Mouse (Mus musculus) heart, embryonic 16.5 days (tissue): Measurements from ENCODE around the gene Exo5. TPM values are rescaled to one million over a fixed set of nuclear protein-coding genes. Genes with fewer than 3 reads are reported as not detected.
A peak's percentile ranks its signal among the peaks of the same experiment; 100 is the strongest.

Experiments
- ATAC-seq: fragments of 200-750 bp; cut with Nextera tagmentation; replicated peaks from 2 replicates; pipeline ENCODE4 v1.8.0; 2017; ENCODE audit warnings: moderate number of reproducible peaks; ENCODE audit not compliant: insufficient read depth, low FRiP score; ENCODE audit errors: extremely low read depth
- H3K27ac ChIP-seq: fragments of 300-500 bp; sonication (generic); 2 replicates; pipeline ENCODE4 v1.5.1; 2014; ENCODE audit warnings: mild to moderate bottlenecking, low read length, control low read depth, moderate library complexity
- H3K27me3 ChIP-seq: fragments of 300-500 bp; sonication (generic); 2 replicates; pipeline ENCODE4 v1.6.1; 2014; ENCODE audit warnings: low read length, mixed read lengths; ENCODE audit not compliant: control insufficient read depth, insufficient read depth
- H3K36me3 ChIP-seq: fragments of 300-500 bp; sonication (generic); 2 replicates; pipeline ENCODE4 v1.6.1; 2014; ENCODE audit not compliant: control insufficient read depth, insufficient read depth
- H3K4me1 ChIP-seq: fragments of 300-500 bp; sonication (generic); 2 replicates; pipeline ENCODE4 v1.6.1; 2014; ENCODE audit warnings: low read length, mixed read lengths; ENCODE audit not compliant: control insufficient read depth, insufficient read depth
- H3K4me2 ChIP-seq: fragments of 300-500 bp; sonication (generic); 2 replicates; pipeline ENCODE4 v1.6.1; 2014; ENCODE audit warnings: low read depth, mild to moderate bottlenecking, control low read depth, low read length
- H3K4me3 ChIP-seq: fragments of 300-500 bp; sonication (generic); 2 replicates; pipeline ENCODE4 v1.5.1; 2014; ENCODE audit warnings: mild to moderate bottlenecking, control low read depth, low read length
- H3K9ac ChIP-seq: fragments of 300-500 bp; sonication (generic); 2 replicates; pipeline ENCODE4 v1.6.1; 2014; ENCODE audit warnings: low read length, control low read depth
- H3K9me3 ChIP-seq: fragments of 300-500 bp; sonication (generic); replicated peaks from 2 replicates; pipeline ENCODE4 v1.6.1; 2016; ENCODE audit warnings: low read length; ENCODE audit not compliant: control insufficient read depth
- WGBS: fragments of 180-500 bp; shearing (Covaris S2); extraction: QIAGEN DNeasy Blood & Tissue Kit; methylation state at CpG from one replicate; pipeline ENCODE4 v1.1.7; 2014; 5-methylcytosine and 5-hydroxymethylcytosine counted together
- polyA plus RNA-seq: library from polyadenylated mRNA; unstranded; fragments of >200 nt; fragmentation: Nextera tagmentation; extraction: Ambion mirVana; gene quantifications from 2 replicates; pipeline ENCODE4 v1.2.1, GENCODE M21; 2015

Gene Exo5
- polyA plus RNA-seq, 1 experiment from 2014 or later, result 11.0 TPM

DNA sequence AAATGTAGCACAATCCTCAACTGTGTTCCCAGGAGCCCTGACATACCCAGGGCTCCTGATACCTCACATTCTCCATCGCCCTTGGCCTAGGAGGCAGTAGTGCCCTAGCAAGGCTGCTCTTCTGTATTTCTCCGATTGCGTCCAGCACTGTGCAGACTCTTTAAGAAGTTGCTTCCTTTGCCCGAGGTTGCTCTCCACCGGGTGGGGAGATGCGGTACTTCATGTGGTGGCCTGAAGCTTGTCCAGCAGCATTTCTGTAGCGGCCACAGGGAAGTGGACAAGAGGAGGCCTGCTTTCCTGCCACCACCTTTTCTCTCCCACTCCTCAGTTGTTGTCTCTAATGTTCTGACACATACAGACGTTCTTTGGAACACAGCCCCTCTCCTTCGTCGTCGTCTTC, 30.2 kb downstream of the Exo5 start:
- H3K27ac ChIP-seq, result no peak overlapping the region
- no peak overlapping the region for H3K4me2 ChIP-seq
- WGBS, result 66% methylated on average over 11 of the region's 11 CpGs
- H3K36me3 ChIP-seq, result no peaks in the 10 kb centered on the region
- no peak for ATAC-seq
- no peak overlapping the region for H3K4me3 ChIP-seq
- no peaks in the 10 kb centered on the region for H3K27me3 ChIP-seq
- H3K9ac ChIP-seq, result no peak overlapping the region
- no peaks in the 10 kb centered on the region for H3K4me1 ChIP-seq
- peaks cover 3% of the 10 kb centered on the region; the same call in 1 of the 2 replicates for H3K9me3 ChIP-seq

DNA sequence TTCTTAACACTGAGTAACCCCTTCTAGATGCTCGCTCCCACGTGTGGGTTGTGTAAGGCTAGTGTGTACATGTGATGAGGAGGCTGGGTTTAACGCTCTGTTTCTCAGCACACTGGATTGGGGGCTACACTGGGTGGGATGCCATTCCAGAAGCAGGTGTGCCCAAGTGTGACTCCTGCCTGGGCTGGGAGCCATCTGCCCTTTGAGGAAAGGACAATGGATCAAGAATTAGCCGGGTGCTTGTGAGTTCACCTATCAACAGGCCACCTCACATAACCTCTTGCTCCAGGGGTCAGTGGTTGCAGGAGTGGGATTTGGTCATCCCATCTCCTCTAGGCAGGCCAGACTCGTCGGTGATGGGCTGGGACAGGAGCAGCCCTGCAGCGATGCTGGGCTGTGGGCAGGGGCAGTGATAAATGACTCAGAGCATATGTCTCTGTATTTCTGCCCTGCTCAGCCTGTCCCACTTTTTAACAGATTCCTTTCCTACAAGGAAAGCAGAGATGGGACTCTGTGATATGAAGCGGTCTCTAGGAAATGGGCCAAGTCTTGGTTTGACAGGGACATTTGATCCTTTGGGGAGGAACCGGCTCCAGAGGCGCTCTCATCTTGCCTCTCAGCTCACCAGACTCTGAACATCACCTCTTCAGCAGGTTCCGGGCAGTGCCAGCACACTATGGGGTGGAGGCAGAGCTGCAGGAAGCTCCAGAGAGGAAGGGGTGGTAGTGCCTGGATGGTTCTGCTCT, 31.0 kb downstream of the Exo5 start:
- Histone ChIP-seq H3K36me3 (no peaks in the 10 kb centered on the region), H3K4me3 (no peak overlapping the region), H3K9ac (no peak overlapping the region), H3K27ac (no peak overlapping the region), H3K9me3 (peaks cover 3% of the 10 kb centered on the region; the same call in 1 of the 2 replicates), H3K4me2 (no peak overlapping the region), H3K4me1 (no peaks in the 10 kb centered on the region), H3K27me3 (no peaks in the 10 kb centered on the region)
- ATAC-seq, result no peak
- WGBS, result 61% methylated on average over 11 of the region's 11 CpGs

DNA sequence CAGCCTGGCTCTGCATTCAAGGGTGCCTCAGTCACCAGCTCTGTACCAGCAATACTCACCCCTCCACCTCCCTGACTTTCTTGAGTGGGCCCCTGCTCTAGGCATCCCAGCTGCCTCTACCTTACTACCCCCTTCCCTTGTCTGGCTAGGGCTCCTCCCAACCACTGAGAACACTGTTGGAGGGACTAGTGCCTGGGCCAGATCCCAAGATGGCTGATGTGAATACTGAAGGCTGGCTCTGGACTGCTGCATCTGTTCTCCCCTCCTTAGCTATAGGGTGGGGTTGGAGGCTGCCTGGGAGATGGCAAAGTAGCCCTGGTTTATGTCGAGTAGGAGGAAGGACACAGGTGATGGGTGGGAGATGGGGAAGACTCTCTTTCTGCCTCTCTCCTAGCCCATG, 32.3 kb downstream of the Exo5 start:
- Histone ChIP-seq H3K4me3 (no peak overlapping the region), H3K27ac (no peak overlapping the region), H3K4me1 (no peaks in the 10 kb centered on the region), H3K9me3 (peaks cover 3% of the 10 kb centered on the region; the same call in 1 of the 2 replicates), H3K9ac (no peak overlapping the region), H3K4me2 (no peak overlapping the region), H3K27me3 (no peaks in the 10 kb centered on the region), H3K36me3 (no peaks in the 10 kb centered on the region)
- ATAC-seq, result no peak
- 56% methylated on average over 1 of the region's 1 CpGs for WGBS

DNA sequence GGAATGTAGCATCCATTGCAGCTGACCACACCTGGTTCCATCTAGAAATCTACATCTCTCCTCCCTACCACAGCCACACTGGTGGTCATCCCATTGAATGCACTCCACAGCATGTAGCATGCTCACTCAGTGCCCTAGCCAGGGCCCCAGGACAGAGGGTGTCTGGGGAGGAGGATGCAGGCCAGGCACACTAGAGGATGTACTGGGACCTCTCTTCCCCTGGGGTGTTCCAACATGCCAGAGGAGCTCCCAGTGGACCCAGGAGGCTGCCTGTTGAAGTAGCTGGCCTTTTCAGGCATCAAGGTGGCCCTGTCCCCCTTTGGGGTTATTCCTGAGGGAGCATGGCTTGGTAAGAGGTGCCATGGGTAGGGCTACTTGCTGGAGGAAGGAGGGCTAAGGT, 32.9 kb downstream of the Exo5 start:
- Histone ChIP-seq H3K9ac (no peak overlapping the region), H3K27ac (no peak overlapping the region), H3K36me3 (no peaks in the 10 kb centered on the region), H3K4me3 (no peak overlapping the region), H3K4me1 (no peaks in the 10 kb centered on the region), H3K27me3 (no peaks in the 10 kb centered on the region), H3K4me2 (no peak overlapping the region), H3K9me3 (no peaks in the 10 kb centered on the region)
- ATAC-seq, result no peak

DNA sequence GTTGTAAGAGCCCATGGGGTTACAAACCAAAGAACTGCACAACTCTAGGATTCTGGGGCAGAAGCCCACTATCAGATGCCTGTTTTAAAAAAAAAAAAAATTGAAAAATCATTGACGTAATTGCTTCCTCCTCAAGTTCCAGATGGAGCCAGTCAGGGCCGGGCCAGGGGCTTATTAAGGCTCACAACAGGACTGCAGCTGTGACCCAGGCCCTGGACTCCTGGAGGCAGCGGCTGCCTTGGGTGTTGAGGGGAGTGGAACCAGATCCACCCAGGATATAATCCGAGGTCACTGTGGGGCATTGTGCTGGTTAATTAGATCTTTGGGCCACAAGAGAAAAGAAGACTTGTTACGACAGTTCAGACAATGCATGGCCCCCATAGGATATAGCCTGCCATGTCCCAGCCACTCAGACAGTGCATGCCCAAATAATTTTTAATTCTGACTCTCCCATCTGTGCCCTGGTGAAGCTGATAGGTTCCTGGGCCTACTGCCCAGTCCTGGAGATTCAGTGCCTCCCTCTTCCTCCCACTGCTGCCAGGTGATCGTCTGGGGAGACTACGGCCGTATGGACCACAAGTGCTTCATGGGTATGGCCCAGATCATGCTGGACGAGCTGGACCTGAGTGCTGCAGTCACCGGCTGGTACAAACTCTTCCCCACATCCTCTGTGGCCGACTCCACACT, 33.9 kb downstream of the Exo5 start:
- no peak for ATAC-seq
- Histone ChIP-seq H3K9me3 (no peaks in the 10 kb centered on the region), H3K9ac (no peak overlapping the region), H3K27ac (no peak overlapping the region), H3K4me2 (no peak overlapping the region), H3K4me3 (no peak overlapping the region), H3K27me3 (no peaks in the 10 kb centered on the region), H3K4me1 (peaks cover 4% of the 10 kb centered on the region), H3K36me3 (no peaks in the 10 kb centered on the region)
- 71% methylated on average over 11 of the region's 11 CpGs for WGBS

DNA sequence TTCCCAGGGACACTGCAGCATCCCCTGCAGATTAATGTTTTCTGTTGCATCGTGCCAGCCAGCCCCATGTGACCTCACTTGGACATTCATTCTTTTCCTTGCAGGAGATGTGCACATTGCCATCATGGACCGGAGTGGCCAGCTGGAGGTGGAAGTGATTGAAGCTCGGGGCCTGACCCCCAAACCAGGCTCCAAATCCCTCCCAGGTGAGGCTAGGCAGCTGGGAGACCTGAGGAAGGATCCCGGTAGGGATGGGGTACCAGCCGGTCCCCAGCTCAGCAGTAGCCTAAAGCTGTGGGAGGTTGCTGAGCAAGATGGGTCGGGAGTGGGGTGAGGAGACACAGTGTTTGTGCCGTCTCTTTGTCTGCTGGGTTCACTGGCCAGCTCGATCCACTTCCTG, 35.9 kb downstream of the Exo5 start:
- ATAC-seq, result no peak
- Histone ChIP-seq H3K9ac (no peak overlapping the region), H3K4me3 (no peak overlapping the region), H3K27ac (no peak overlapping the region), H3K36me3 (no peaks in the 10 kb centered on the region), H3K9me3 (no peaks in the 10 kb centered on the region), H3K27me3 (no peaks in the 10 kb centered on the region), H3K4me1 (peaks cover 13% of the 10 kb centered on the region), H3K4me2 (no peak overlapping the region)
- 66% methylated on average over 8 of the region's 8 CpGs for WGBS

DNA sequence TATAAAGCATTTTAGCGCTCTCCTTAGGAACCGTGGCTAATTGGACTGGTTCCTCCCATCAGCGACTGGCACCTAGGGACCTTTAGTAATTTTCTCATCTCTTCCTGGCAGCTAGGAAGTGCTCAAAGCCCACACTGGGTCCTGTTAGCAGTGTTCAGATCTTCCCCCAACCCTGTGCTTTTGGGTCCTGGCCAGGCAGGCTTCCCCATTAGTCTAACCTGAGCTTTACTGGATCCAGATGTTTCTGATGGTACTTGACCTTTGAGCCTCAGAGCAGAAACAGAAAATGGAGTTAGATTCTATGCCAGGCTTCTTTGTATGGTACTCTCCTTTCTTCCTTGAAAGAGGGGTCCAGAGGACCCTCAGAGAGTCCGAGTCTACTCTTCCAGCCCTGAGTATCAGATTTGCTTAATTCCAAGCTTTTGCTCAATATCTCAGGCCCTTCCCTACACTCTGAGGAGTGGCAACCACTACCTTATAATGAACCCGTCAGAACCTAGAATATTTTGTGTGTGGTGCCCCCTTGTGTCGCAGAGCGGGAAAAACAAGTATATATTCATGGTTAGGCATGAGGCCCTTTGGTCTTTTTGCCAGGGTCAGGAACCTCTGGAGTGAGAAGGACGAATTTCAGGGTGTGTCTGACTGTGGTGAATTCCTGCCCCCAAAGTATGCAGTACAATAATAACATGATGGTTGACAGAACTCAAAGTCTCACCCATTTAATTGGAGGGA, 37.3 kb downstream of the Exo5 start:
- H3K4me3 ChIP-seq, result no peak overlapping the region
- no peaks in the 10 kb centered on the region for H3K27me3 ChIP-seq
- peaks cover 13% of the 10 kb centered on the region for H3K4me1 ChIP-seq
- no peak overlapping the region for H3K9ac ChIP-seq
- ATAC-seq, result no peak
- no peaks in the 10 kb centered on the region for H3K9me3 ChIP-seq
- WGBS, result 33% methylated on average over 8 of the region's 8 CpGs
- no peaks in the 10 kb centered on the region for H3K36me3 ChIP-seq
- H3K4me2 ChIP-seq, result no peak overlapping the region
- H3K27ac ChIP-seq, result no peak overlapping the region

DNA sequence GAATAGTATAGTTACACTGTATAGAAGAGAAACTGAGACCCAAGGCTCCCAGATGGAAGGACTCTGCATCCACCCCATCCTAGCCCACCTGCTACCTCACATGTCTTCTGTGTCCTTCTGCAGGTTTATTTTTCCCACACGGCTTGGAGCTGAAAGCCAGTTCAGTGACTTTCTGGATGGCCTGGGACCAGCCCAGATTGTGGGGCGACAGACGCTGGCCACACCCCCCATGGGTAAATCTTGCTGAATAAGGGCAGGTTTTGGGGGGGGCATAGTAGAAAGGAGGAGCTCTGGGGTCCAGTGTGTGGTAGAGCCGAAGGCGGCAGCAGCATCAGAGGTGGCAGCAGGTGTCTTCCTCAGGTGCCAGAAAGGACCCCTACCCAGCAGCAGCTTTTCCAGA, 38.0 kb downstream of the Exo5 start:
- no peaks in the 10 kb centered on the region for H3K36me3 ChIP-seq
- WGBS, result 71% methylated on average over 5 of the region's 5 CpGs
- no peak overlapping the region for H3K4me2 ChIP-seq
- no peaks in the 10 kb centered on the region for H3K27me3 ChIP-seq
- H3K9me3 ChIP-seq, result no peaks in the 10 kb centered on the region
- no peak overlapping the region for H3K4me3 ChIP-seq
- H3K4me1 ChIP-seq, result peaks cover 13% of the 10 kb centered on the region
- H3K9ac ChIP-seq, result no peak overlapping the region
- H3K27ac ChIP-seq, result no peak overlapping the region
- ATAC-seq, result no peak

DNA sequence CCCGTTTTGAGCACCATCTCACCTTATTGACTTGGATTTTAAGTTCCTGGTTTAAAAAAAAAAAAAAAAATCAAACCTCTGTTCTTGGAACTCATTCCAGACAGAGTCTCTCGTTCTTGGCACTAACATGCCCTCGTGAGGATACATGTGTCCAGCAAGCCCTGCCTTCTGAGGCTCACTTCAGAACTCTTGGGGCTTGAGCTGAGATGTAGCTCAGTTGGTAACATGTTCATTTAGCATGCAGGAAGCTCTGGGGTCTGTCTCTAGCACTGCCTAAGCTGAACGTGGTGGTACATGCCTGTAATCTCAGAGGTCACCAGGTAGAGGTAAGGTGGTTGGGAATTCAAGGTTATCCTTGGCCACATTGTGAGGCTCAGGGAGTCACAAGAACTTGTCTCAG, 38.7 kb downstream of the Exo5 start:
- H3K9ac ChIP-seq, result no peak overlapping the region
- H3K4me3 ChIP-seq, result no peak overlapping the region
- H3K4me1 ChIP-seq, result peaks cover 13% of the 10 kb centered on the region
- peak overlapping the region; percentile 35; the same call in 1 of the 2 replicates for H3K4me2 ChIP-seq
- H3K9me3 ChIP-seq, result no peaks in the 10 kb centered on the region
- 11% methylated on average over 4 of the region's 4 CpGs for WGBS
- no peaks in the 10 kb centered on the region for H3K36me3 ChIP-seq
- no peak overlapping the region for H3K27ac ChIP-seq
- H3K27me3 ChIP-seq, result no peaks in the 10 kb centered on the region
- ATAC-seq, result peak; percentile 54; the same call in 1 of the 2 replicates
